Mouse (Mus musculus) frontal cortex, adult 2 months (tissue): ENCODE data around the gene Ube2q2. TPM values are rescaled to one million over a fixed set of nuclear protein-coding genes. Genes with fewer than 3 reads are reported as not detected.
"Not testable (repeated sequence)": the region's sequence is repeated elsewhere in the genome, so short reads cannot be mapped to it uniquely, and the experiment has no call there.

Source experiments
- DNase-seq, 2 experiments: peaks; one replicate each; pipeline ENCODE4 v3.0.0; 2022; ENCODE audit warnings: low spot score in 1 of 2; ENCODE audit errors: extremely low spot score in 1 of 2
- polyA plus RNA-seq: library from polyadenylated mRNA; depleted of rRNA; stranded (reverse); fragments of >200 nt; gene quantifications from 2 replicates; pipeline ENCODE4 v1.2.3, GENCODE M21; 2012; rRNA removed

The Ube2q2 gene
- polyA plus RNA-seq: 39.4 and 41.3 TPM in 2 replicates

GRCm38 (mm10) chr9:55148854-55149498, at the start of gene Ube2q2:
Gene Ube2q2, plus strand, starts transcription at chr9:55148854.
- peak; percentile 31 to 57 for DNase-seq

- DNase-seq: no peak
These were observed 47.5 kb upstream of the Ube2q2 start for GRCm38 (mm10) chr9:55101117-55101516.

GRCm38 (mm10) chr9:55102186-55102835, 46.3 kb upstream of the Ube2q2 start:
- DNase-seq: no peak

- no peak for DNase-seq
These were observed 45.6 kb upstream of the Ube2q2 start for GRCm38 (mm10) chr9:55102931-55103630.

GRCm38 (mm10) chr9:55110059-55110834, 38.4 kb upstream of the Ube2q2 start:
- peak; percentile 77 to 95 for DNase-seq

- not testable (repeated sequence) for DNase-seq
These were observed 37.8 kb upstream of the Ube2q2 start for GRCm38 (mm10) chr9:55110835-55111217.

- peak in 1 of 2 experiments; percentile 14 for DNase-seq
These were observed 33.9 kb upstream of the Ube2q2 start for GRCm38 (mm10) chr9:55114752-55115151.

- peak in 1 of 2 experiments; percentile 6 for DNase-seq
These were observed 31.2 kb upstream of the Ube2q2 start for GRCm38 (mm10) chr9:55117293-55118055.

- no peak for DNase-seq
These were observed 26.1 kb upstream of the Ube2q2 start for GRCm38 (mm10) chr9:55122586-55122985.

GRCm38 (mm10) chr9:55125735-55126134, 22.9 kb upstream of the Ube2q2 start:
- DNase-seq: no peak

GRCm38 (mm10) chr9:55126295-55126694, 22.4 kb upstream of the Ube2q2 start:
- no peak for DNase-seq

- DNase-seq: no peak
These were observed 16.8 kb upstream of the Ube2q2 start for GRCm38 (mm10) chr9:55131851-55132250.

GRCm38 (mm10) chr9:55136576-55136975, 12.1 kb upstream of the Ube2q2 start:
- DNase-seq: peak; percentile 16 to 51

GRCm38 (mm10) chr9:55137112-55137511, 11.5 kb upstream of the Ube2q2 start:
- DNase-seq: no peak

- DNase-seq: no peak
These were observed 8.7 kb upstream of the Ube2q2 start for GRCm38 (mm10) chr9:55139958-55140357.

GRCm38 (mm10) chr9:55149499-55150278, 1.0 kb downstream of the Ube2q2 start:
- peak in 1 of 2 experiments; percentile 19 for DNase-seq

- DNase-seq: no peak
These were observed 1.6 kb downstream of the Ube2q2 start for GRCm38 (mm10) chr9:55150279-55150726.

GRCm38 (mm10) chr9:55151096-55151495, 2.4 kb downstream of the Ube2q2 start:
- no peak for DNase-seq

- DNase-seq: no peak
These were observed 4.3 kb downstream of the Ube2q2 start for GRCm38 (mm10) chr9:55152935-55153334.
